Mouse (Mus musculus): ENCODE data around the gene Zscan29.

Zscan29 gene

GRCm38 (mm10) chr2:121170980-121171742 is at the start of gene Zscan29:
TSS of gene Zscan29 (minus strand) at chr2:121171125.
- peak; percentile 47 for DNase-seq (ENCODE audit: low spot score)

GRCm38 (mm10) chr2:121219994-121220393 is 49.1 kb upstream of the Zscan29 start:
- no peak for DNase-seq (ENCODE audit: low spot score)

GRCm38 (mm10) chr2:121219177-121219576 is 48.3 kb upstream of the Zscan29 start:
- no peak for DNase-seq (ENCODE audit: low spot score)

GRCm38 (mm10) chr2:121214491-121214890 is 43.6 kb upstream of the Zscan29 start:
- DNase-seq (ENCODE audit: low spot score) = no peak

GRCm38 (mm10) chr2:121206541-121206940 is 35.6 kb upstream of the Zscan29 start:
- DNase-seq (ENCODE audit: low spot score) = no peak

- no peak for DNase-seq (ENCODE audit: low spot score)
Observed at GRCm38 (mm10) chr2:121204276-121204675, 33.4 kb upstream of the Zscan29 start.

GRCm38 (mm10) chr2:121195466-121195865 is 24.5 kb upstream of the Zscan29 start:
- DNase-seq (ENCODE audit: low spot score) = peak; percentile 74

- DNase-seq (ENCODE audit: low spot score) = no peak
Observed at GRCm38 (mm10) chr2:121188530-121188929, 17.6 kb upstream of the Zscan29 start.

GRCm38 (mm10) chr2:121184142-121184541 is 13.2 kb upstream of the Zscan29 start:
- DNase-seq (ENCODE audit: low spot score) = no peak

GRCm38 (mm10) chr2:121183431-121183830 is 12.5 kb upstream of the Zscan29 start:
- DNase-seq (ENCODE audit: low spot score) = no peak

- no peak for DNase-seq (ENCODE audit: low spot score)
Observed at GRCm38 (mm10) chr2:121178828-121179479, 8.0 kb upstream of the Zscan29 start.

- no peak for DNase-seq (ENCODE audit: low spot score)
Observed at GRCm38 (mm10) chr2:121170481-121170971, 399 bp downstream of the Zscan29 start, which contains the start of gene Tubgcp4. TSS of gene Tubgcp4 (plus strand) at chr2:121170654.

- DNase-seq (ENCODE audit: low spot score) = no peak
Observed at GRCm38 (mm10) chr2:121169902-121170301, 1.0 kb downstream of the Zscan29 start.

- DNase-seq (ENCODE audit: low spot score) = no peak
Observed at GRCm38 (mm10) chr2:121169173-121169572, 1.8 kb downstream of the Zscan29 start.

- no peak for DNase-seq (ENCODE audit: low spot score)
Observed at GRCm38 (mm10) chr2:121153100-121153499, 17.8 kb downstream of the Zscan29 start.

GRCm38 (mm10) chr2:121149679-121150078 is 21.2 kb downstream of the Zscan29 start:
- DNase-seq (ENCODE audit: low spot score) = no peak

- DNase-seq (ENCODE audit: low spot score) = no peak
Observed at GRCm38 (mm10) chr2:121142415-121142814, 28.5 kb downstream of the Zscan29 start.

- DNase-seq (ENCODE audit: low spot score) = no peak
Observed at GRCm38 (mm10) chr2:121141216-121142035, 29.5 kb downstream of the Zscan29 start.

GRCm38 (mm10) chr2:121140018-121140882 is 30.7 kb downstream of the Zscan29 start, which contains the start of the genes Adal and Lcmt2:
TSS of gene Adal (plus strand) at chr2:121140428.
TSS of gene Lcmt2 (minus strand) at chr2:121140653.
- peak; percentile 90 for DNase-seq (ENCODE audit: low spot score)

GRCm38 (mm10) chr2:121139266-121140017 is 31.5 kb downstream of the Zscan29 start:
- DNase-seq (ENCODE audit: low spot score) = no peak
